Mouse (Mus musculus) lung, postnatal 25 days (tissue): ENCODE measurements around the gene Krtap9-5.

Experiments used
- DNase-seq: peaks from one replicate; pipeline ENCODE4 v3.0.0; 2022; ENCODE audit warnings: low spot score

The Krtap9-5 gene

DNA sequence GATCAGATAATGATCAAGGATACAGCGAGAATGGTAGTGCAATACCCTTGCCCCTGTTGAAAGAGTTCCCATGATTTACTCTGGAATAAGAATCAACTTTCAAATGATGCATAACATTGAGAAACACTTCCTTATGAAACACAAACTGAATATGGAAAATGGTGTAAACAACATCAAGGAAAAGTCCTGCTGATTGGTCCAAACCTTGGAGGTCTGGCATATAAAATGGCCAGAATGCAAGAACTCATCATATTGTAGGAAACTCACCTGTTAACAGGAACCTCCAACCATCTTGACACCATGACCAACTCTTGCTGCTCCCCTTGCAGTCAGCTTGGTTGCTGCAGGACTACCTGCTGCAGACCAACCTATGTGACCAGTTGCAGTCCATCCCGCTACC lies at the start of gene Krtap9-5:
Krtap9-5 (plus strand) TSS at position 301 of the 400 bp plus-strand sequence.
- no peak for DNase-seq

DNA sequence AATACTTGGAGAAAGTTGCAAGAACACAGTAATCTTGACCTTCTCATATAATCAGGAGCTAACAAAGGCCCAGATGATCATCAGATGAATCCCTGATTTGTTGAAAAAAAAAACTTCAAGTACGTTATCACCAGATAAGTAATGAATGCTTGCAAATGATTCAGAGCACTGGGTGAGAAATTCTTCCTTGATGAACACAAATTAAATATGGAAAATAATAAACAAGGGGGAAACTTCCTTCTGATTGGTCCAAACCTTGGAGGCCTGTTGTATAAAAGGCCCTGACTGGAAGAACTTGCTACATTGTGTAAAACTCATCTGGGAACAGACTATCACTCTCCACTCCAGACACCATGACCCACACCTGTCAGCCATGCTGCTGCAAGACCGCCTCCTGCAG lies 40.7 kb upstream of the Krtap9-5 start, which contains the start of gene Krtap31-1:
Krtap31-1 (plus strand) TSS at position 301 of the 400 bp plus-strand sequence.
- no peak for DNase-seq

DNA sequence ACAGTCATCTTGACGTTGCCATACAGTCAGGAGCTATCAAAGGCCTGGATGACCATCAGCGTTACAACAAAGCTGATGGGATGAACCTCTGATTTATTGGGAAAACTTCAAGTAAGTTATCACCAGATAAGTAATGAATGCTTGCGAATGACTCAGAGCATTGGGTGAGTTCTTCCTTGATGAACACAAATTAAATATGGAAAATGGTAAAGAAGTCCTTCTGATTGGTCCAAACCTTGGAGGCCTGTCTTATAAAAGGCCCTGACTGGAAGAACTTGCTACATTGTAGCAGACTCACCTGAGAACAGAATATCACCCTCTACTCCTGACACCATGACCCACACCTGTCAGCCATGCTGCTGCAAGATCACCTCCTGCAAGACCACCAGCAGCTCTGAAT lies 33.8 kb upstream of the Krtap9-5 start, which contains the start of gene Gm11565:
Gm11565 (plus strand) TSS at position 301 of the 400 bp plus-strand sequence.
- no peak for DNase-seq

DNA sequence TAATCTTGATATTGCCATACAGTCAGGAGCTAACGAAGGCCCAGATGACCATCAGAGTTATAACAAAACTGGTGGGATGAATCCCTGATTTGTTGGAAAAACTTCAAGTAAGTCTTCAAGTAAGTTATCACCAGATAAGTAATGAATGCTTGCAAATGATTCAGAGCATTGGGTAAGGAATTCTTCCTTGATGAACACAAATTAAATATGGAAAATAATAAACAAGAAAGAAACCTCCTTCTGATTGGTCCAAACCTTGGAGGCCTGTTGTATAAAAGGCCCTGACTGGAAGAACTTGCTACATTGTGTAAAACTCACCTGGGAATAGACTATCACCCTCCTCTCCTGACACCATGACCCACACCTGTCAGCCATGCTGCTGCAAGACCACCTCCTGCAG lies 12.3 kb upstream of the Krtap9-5 start, which contains the start of gene Krtap31-2:
Krtap31-2 (plus strand) TSS at position 301 of the 400 bp plus-strand sequence.
- DNase-seq: no peak

DNA sequence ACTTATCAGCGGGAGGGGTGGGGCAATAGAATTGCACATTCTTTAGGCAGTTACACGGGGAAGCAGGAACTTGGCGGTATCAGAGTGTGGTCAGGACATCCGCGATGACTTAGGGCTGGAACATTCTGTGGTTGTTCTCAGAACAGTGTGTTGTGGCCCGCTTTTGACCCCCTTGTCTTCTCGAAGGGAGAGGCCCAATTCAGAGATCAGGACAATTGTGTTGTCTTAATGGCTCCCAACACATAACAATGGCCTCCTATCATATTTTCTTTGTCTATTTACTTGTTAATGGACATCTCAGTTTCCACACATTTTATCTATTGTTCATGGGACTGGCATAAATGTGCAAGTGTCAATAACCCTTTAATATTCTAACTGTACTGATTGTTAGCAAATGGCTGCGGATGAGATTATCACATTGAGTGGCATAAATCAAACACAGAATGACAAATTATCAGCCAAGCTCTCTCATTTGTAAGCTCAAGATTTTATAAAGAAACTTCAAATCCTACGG lies 10.5 kb upstream of the Krtap9-5 start:
- no peak for DNase-seq

DNA sequence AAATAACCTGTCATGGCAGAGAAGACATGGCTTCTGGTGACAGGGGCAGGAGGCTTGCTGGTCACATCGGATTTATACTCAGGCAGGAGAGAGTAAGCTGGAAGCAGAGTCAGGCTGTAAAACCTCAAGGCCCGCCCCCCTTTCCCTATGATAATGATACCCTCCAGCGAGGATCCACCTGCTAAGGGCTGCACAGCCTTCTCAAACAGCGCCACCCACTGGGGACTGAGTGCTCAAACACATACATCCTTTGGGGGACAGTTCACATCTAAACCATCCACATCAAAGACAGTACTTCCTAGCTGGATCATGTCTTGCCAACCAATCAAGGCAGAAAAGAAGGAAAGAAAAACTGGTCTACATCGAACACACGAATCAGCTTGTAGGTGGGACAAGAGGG lies 15.9 kb downstream of the Krtap9-5 start:
- DNase-seq: no peak

DNA sequence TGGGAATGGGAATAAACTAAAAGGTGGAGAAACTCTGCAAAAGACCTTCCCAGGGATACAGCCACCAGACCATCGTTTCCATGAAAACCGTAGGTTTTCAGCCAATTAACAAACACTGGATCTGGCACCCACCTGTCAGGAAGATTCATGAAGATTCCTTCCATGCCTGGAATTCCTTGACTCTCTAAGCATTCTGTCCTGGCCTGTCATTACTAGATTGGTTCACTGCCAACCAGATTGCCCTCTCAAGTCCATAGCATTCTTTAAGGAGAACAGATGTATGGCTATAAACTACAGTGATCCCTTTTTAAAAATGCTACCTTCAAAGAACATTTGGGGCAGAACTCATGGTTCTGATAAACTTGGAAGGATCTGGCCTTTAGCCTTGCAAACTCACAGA lies 17.7 kb downstream of the Krtap9-5 start:
- no peak for DNase-seq

DNA sequence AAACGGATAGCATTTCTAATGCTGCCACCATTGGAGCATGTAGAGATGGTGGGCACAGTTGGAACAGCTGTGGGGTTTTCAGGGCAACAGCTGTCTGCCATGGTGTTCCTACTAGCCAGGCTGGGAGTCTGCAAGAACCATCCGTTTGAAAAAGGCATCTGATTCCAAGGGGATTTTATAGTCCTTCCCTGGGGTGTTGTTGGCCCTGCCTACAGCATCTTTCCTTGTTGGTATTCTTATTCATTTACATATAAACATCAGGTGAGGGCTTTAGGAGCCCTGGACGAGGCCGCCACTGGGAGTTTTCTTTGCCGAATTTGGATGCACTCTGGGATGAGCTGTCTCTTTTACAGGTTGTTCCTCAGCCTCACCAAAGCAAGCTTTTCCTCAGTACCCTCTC lies 30.7 kb downstream of the Krtap9-5 start, which contains the start of gene Krtap29-1:
Krtap29-1 (minus strand) TSS at position 101 of the 400 bp plus-strand sequence.
- DNase-seq: no peak

DNA sequence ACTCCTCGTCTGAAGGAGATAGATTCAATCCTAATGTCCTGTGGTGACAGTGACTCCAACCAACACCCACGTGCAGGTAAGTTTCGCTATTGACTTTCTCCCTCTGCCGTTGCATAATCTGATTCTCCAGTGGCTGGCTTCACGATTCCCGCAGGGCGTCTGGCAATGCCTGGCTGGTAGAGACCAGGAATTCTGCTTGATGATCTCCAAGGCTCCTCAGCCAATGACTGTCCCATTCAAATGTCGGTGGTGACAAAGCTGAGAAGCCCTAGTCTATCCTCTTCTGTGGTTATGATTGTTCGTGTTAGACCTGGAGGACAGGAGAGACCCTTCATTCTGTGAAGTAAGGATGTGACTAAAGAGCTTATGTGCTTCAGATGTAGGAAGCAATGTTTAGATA lies 34.5 kb downstream of the Krtap9-5 start:
- no peak for DNase-seq

DNA sequence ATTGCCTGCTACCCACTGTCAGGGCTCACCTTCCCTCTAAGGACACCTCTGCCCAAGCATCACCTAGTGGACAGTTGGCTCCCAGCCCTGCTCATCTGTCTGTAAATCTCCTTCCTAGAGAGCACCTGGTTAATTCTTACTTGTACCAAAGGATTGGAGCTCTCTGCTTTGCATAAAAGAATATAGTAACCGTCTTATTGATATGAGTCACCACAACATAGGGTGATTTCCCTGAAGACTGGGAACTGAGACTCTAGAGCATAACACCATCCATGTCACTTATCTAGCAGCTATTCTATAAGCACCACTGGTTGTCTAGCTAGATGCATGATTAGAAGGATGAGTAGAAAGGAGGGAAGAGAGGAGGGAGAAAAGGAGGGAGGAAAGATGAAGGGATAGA lies 35.2 kb downstream of the Krtap9-5 start:
- DNase-seq: no peak

DNA sequence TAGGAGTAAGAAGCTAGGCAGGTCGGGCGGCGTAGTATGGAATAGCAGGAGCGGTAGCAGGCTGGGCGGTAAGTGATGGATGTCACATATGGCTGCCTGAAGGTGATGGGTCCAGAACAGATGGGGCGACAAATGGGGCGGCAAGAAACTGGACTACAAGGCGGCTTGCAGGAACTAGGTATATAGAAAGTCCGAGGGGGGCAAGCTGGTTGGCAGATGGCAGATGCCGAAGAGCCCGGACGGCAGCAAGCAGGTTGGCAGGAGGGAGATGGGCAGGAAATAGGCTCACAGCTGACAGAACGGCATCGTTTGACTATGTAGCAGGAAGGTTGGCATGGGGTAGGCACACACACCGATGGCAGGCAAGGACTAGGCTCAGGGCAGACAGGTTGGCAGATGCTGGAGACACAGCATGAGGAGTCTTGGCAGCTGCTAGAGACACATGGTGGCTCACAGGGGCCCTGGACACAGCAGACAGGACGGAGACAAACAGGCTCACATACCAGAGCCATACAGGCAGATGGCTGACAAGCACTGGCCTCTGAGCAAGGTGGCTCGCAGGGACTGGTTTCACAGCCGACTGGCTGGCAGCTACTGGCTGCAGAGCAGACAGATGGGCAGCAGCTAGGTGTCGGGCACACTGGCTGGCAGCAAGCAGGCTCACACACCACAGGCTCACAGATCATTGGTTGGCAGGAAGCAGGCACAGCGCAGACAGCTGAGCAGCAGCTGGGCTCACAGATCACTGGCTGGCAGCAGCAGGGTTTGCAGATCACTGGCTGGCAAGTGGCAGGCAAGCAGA lies 37.2 kb downstream of the Krtap9-5 start:
- no peak for DNase-seq

DNA sequence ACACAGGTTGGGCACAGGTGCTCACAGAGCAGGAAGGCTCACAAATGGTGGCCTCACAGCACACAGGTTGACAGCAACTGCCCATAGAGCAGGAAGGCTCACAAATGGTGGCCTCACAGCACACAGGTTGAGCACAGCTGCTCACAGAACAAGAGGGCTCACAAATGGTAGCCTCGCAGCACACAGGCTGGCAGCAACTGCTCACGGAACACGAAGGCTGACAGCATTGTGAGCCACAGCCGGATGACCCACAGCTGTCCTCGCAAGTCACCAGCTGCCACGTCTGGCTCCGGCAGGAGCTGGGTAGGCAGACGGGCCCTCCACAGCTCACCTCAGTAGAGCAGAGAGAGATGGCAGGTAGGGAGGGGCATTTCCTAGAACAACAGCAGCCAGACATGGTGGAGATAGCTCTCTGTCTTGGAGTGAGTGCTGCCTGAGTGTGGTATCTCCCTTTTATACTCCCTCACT lies 37.9 kb downstream of the Krtap9-5 start, which contains the start of gene Krtap16-1:
Krtap16-1 (minus strand) TSS at position 418 of the 468 bp plus-strand sequence.
- DNase-seq: no peak

DNA sequence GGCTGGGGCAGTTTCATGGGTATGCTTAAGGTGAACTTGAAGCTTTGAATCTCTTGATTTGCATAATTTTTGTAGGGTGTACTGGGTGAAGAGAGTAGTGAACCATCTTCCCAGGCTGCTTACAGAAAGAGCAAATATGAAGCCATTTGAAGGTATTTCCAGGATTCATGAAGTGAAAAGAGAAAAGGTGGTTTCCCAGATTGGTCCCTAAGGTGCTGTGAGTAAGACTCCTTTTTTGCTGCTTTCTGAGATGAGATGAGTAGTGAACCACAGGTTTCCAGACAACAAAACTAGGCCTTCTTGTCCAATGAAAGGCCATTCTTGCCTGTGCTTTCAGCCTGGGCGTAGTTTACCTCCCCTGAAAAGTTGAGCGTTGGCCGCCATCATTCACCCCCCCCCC lies 40.3 kb downstream of the Krtap9-5 start:
- no peak for DNase-seq

DNA sequence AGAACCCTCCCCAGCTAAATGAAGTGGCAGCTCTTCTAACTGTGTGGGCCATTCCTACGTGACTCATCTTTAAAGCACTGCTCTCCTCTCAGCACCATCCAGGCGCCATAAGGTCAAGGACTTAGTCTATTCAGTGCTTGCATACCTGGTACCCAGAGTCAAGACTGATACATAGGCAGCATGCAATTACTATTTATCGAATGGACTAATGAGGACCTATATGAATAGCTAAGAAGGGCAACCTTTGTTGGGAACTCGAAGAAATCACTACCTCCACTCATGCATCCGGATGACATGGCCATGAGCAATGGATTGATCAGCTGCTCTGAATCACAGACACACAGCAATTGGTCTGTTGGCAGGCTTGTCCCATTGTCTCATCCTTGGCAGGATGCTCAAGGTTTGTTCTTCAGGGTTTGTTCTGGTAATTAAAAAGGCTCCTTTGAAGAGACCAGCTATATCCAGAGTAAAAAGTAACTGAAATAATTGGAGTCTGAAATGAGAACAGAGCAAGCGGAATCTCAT lies 41.7 kb downstream of the Krtap9-5 start:
- no peak for DNase-seq

DNA sequence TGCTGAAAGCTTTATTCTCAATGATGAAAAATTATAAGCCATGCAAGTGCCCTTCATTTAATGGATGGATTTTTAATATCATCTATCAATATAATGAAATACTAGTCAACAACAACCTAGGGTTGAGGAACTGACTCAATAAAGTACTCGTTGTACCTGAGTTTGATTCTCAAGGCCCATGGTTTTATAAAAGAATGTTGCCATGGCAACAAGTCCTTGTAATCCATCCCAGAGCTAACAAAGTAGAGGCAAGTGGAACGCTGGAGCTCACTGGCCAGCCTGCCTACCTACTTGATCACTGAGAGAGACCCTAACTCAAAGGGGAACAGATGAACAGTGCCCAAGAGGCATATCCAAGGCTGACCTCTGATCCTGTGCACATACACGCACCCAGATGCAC lies 42.3 kb downstream of the Krtap9-5 start:
- DNase-seq: no peak

DNA sequence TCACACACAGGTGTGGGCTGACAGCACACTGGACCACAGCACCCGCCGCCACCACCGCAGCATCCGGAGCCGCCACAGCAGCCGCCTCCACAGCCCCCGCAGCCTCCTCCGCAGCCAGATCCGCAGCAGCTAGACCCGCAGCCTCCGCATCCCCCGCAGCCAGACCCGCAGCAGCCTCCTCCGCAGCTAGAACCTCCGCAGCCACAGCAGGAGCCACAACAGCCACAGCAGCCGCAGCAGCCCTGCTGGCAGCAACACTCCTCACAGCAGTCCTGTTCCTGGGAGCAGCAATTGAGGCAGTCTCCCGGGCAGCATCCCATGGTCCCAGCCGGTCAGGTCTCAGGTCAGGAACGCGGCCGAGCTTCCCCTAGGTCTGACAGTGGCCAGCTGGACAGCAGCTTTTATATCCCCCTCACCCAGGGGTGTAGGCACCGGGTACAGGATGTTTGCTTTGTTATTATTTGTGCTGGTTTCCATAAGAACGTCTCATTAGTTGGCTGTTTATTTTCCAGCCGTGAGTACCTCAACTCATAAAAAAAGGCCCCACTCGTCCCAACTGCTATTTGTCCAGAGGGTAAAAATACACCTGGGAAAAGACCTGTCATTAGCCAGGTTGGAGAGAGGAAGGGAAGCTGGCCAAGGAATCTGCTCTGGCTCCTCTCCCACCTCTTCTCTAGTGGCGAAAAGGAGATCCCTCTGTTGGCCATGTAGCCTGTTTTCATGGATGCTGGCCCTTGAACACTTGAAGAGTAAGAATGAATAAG lies 45.5 kb downstream of the Krtap9-5 start, which contains the start of gene Krtap17-1:
Krtap17-1 (minus strand) TSS at position 375 of the 764 bp plus-strand sequence.
- peak; percentile 6 for DNase-seq

DNA sequence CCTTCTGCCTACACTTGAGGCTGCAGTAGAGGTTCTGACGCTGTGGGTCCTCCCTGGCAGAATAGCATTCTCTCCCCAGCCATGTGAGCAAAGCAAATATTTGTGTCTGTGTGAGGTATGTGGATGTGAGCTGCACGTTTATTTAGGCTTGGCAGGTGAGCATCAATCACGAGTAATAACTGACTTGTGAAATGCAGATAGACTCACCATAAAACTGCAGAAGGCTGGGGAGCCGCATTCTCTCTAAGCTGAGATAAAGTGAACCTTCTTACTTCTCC lies 46.0 kb downstream of the Krtap9-5 start:
- peak; percentile 21 for DNase-seq

DNA sequence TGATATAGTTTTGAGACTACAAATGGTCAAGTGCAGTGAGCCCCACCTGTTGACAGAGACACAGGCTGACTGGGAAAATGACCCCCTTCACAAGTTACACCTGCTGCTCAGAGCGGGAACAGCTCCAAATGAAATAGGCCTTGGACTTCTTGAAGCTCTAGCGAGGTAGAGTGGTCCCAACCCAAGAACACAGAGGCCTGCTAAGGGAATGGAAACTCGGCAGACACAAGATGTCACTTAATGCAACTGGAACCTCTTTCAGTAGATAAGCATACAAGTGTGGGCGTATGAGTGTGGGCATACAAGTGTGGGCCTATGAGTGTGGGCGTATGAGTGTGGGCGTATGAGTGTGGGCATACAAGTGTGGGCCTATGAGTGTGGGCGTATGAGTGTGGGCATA lies 50.8 kb downstream of the Krtap9-5 start:
- DNase-seq: no peak
